Mouse (Mus musculus) kidney, postnatal 0 days (tissue): ENCODE results near the gene Gemin7. TPM values are rescaled to one million over a fixed set of nuclear protein-coding genes. Genes with fewer than 3 reads are reported as not detected.

Experiments
- ATAC-seq: fragments of 200-750 bp; cut with Nextera tagmentation; replicated peaks from 2 replicates; pipeline ENCODE4 v1.8.0; 2017; ENCODE audit warnings: low read depth, moderate number of reproducible peaks, moderate TSS enrichment, moderate library complexity; ENCODE audit not compliant: low FRiP score
- DNase-seq: peaks from one replicate; pipeline ENCODE4 v3.0.0-alpha.2; 2016; ENCODE audit warnings: low spot score
- H3K27ac ChIP-seq: fragments of 300-500 bp; sonication (generic); 2 replicates; pipeline ENCODE4 v1.5.1; 2014; ENCODE audit warnings: mild to moderate bottlenecking
- H3K27me3 ChIP-seq: fragments of 300-500 bp; sonication (generic); 2 replicates; pipeline ENCODE4 v1.6.1; 2014; ENCODE audit warnings: low read length, mixed read lengths; ENCODE audit not compliant: insufficient read depth
- H3K36me3 ChIP-seq: fragments of 300-500 bp; sonication (generic); 2 replicates; pipeline ENCODE4 v1.6.1; 2014; ENCODE audit warnings: low read length, mixed read lengths; ENCODE audit not compliant: insufficient read depth
- H3K4me1 ChIP-seq: fragments of 300-500 bp; sonication (generic); replicated peaks from 2 replicates; pipeline ENCODE4 v1.6.1; 2014; ENCODE audit warnings: antibody characterized with exemption, low read length, mixed read lengths; ENCODE audit not compliant: insufficient read depth
- H3K4me2 ChIP-seq: fragments of 300-500 bp; sonication (generic); 2 replicates; pipeline ENCODE4 v1.6.1; 2014; ENCODE audit warnings: mild to moderate bottlenecking, low read length, moderate library complexity, mixed read lengths
- H3K4me3 ChIP-seq: fragments of 300-500 bp; sonication (generic); replicated peaks from 2 replicates; pipeline ENCODE4 v1.5.1; 2014; ENCODE audit warnings: low read depth, low read length
- H3K9ac ChIP-seq: fragments of 300-500 bp; sonication (generic); 2 replicates; pipeline ENCODE4 v1.6.1; 2014; ENCODE audit warnings: low read depth, low read length
- H3K9me3 ChIP-seq: fragments of 300-500 bp; sonication (generic); replicated peaks from 2 replicates; pipeline ENCODE4 v1.6.1; 2016; ENCODE audit warnings: low read length, inconsistent platforms, mixed read lengths
- CTCF ChIP-seq: IDR thresholded peaks from 2 replicates; pipeline ENCODE4 v1.5.1; 2016; ENCODE audit warnings: antibody characterized with exemption, low read depth, mild to moderate bottlenecking, moderate library complexity
- WGBS: fragments of 180-500 bp; shearing (Covaris S2); extraction: QIAGEN DNeasy Blood & Tissue Kit; methylation state at CpG from one replicate; pipeline ENCODE4 v1.1.7; 2014; 5-methylcytosine and 5-hydroxymethylcytosine counted together
- polyA plus RNA-seq: library from polyadenylated mRNA; unstranded; fragments of >200 nt; fragmentation: Nextera tagmentation; extraction: Ambion mirVana; gene quantifications from 2 replicates; pipeline ENCODE4 v1.2.1, GENCODE M21; 2015

Gene Gemin7
- polyA plus RNA-seq, 1 experiment from 2014 or later = 167 TPM

DNA sequence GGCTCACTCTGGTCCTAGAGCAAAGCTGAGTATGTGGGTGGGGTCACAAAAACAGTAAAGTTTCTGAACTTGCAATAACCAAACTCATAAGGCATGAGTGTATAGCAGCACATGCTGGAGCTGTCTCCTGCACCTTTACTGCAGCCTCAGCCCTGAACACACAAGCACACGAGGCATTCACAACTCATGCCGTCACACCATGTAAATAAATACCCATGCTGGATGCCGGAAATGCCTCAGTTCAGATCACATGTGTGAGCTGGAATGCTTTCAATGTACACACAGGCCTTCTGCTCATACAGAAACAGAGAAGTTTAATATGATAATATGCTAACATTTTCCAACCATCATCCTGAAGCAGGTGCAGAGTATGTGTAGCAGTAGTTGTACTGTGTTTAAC, 31.4 kb downstream of the Gemin7 start:
- Histone ChIP-seq H3K4me2 (no peak overlapping the region), H3K27me3 (no peaks in the 10 kb centered on the region), H3K4me3 (no peak overlapping the region), H3K36me3 (no peaks in the 10 kb centered on the region), H3K9ac (no peak overlapping the region), H3K9me3 (no peaks in the 10 kb centered on the region), H3K27ac (no peak overlapping the region), H3K4me1 (peaks cover 7% of the 10 kb centered on the region; the same call in 1 of the 2 replicates)
- DNase-seq (peak; percentile 43), ATAC-seq (0 out of 2 replicates have a peak, but pooled peaks have one; percentile 22)
- 26% methylated on average over 3 of the region's 3 CpGs for WGBS
- TF ChIP-seq CTCF = no peak

GRCm38 (mm10) chr7:19543584-19543983, 33.8 kb downstream of the Gemin7 start:
- peaks cover 7% of the 10 kb centered on the region; the same call in 1 of the 2 replicates for H3K4me1 ChIP-seq
- no peak overlapping the region for H3K4me3 ChIP-seq
- no peaks in the 10 kb centered on the region for H3K27me3 ChIP-seq
- ATAC-seq = no peak
- H3K27ac ChIP-seq = no peak overlapping the region
- no peak overlapping the region for H3K9ac ChIP-seq
- TF ChIP-seq CTCF = peak; percentile 57
- no peak overlapping the region for H3K4me2 ChIP-seq
- WGBS = 47% methylated on average over 6 of the region's 6 CpGs
- DNase-seq = peak; percentile 42
- H3K9me3 ChIP-seq = no peaks in the 10 kb centered on the region
- H3K36me3 ChIP-seq = no peaks in the 10 kb centered on the region

- Histone ChIP-seq H3K4me2 (no peak overlapping the region), H3K4me3 (no peak overlapping the region), H3K27ac (no peak overlapping the region), H3K9me3 (no peaks in the 10 kb centered on the region), H3K4me1 (peaks cover 7% of the 10 kb centered on the region; the same call in 1 of the 2 replicates), H3K9ac (no peak overlapping the region), H3K36me3 (no peaks in the 10 kb centered on the region), H3K27me3 (no peaks in the 10 kb centered on the region)
- TF ChIP-seq CTCF = no peak
- ATAC-seq (no peak), DNase-seq (no peak)
- 56% methylated on average over 8 of the region's 8 CpGs for WGBS
These were observed 35.2 kb downstream of the Gemin7 start for GRCm38 (mm10) chr7:19542155-19542691.

DNA sequence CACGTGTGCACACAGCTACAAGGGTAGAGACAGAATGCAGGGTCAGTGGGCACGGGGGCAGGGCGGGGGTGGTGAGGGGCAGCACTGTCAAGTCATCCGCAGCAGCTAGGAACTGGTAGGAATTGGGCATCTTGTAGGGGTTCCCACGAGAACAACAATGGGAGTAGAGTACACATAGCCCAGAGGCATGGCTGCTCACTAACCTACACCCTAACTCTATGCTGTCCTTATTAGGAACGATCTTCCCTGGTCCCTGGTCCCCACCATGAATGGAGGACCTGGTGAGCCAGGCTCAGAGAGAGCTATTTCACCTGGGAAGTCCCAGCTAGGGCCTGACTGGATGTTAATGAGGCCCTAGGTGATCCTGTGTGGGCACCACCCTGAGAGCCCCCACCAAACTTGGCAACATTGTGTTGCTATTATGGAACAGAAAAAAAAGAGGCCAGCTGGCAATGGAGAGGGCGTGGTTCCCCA, 35.7 kb downstream of the Gemin7 start:
- no peak for ATAC-seq
- WGBS = 56% methylated on average over 7 of the region's 7 CpGs
- TF ChIP-seq CTCF = no peak

DNA sequence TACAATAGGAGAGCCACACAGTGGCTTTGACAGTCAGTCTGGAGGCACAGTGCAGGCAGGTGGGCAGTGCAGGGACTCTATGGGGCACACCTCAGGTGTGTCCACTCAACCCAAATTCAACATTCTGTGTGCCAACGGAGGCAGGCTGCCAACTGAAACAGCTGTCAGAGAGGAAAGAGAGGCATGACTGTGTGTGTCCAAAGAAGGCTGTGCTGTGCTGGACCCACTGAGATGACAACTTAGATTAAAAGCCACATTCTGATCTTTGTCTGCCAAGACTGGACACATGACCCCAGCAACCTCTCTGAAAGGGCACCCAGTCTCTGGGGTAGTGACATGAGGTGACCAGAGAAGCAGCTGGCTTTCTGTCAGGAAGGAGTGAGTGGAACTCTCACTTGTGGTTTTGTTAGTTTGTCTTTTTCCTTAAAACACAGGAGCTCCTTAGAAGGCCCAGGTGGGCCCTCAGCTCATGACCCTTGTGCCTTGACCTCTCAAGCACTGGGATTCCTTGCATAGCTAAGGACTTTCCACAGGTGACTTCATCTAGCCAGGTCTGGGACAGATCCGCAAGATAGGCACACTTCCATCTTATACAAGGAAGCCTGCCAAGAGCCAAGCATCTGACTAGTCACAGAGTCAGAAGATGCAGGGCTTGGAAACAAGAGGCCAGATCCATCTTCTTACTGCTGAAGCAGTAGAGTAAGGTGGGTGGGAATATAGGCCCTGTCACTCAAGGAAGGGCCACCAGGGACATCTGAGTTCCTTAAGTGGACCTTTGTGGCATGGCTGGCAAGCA, 36.4 kb downstream of the Gemin7 start:
- no peak for TF ChIP-seq CTCF
- no peaks in the 10 kb centered on the region for H3K27me3 ChIP-seq
- no peak overlapping the region for H3K4me3 ChIP-seq
- H3K4me2 ChIP-seq = no peak overlapping the region
- DNase-seq (no peak), ATAC-seq (no peak)
- H3K27ac ChIP-seq = no peak overlapping the region
- peaks cover 4% of the 10 kb centered on the region; the same call in 1 of the 2 replicates for H3K4me1 ChIP-seq
- 77% methylated on average over 2 of the region's 2 CpGs for WGBS
- H3K9ac ChIP-seq = 0 out of 2 replicates have a peak overlapping the region, but pooled peaks have one; percentile 31
- H3K36me3 ChIP-seq = no peaks in the 10 kb centered on the region
- no peaks in the 10 kb centered on the region for H3K9me3 ChIP-seq

More for the DNA sequence above, 35.7 kb downstream of the Gemin7 start:
- Histone ChIP-seq H3K27ac (no peak overlapping the region), H3K27me3 (no peaks in the 10 kb centered on the region), H3K4me3 (no peak overlapping the region), H3K9ac (no peak overlapping the region), H3K9me3 (no peaks in the 10 kb centered on the region), H3K4me1 (peaks cover 7% of the 10 kb centered on the region; the same call in 1 of the 2 replicates), H3K36me3 (no peaks in the 10 kb centered on the region), H3K4me2 (no peak overlapping the region)
- no peak for DNase-seq

DNA sequence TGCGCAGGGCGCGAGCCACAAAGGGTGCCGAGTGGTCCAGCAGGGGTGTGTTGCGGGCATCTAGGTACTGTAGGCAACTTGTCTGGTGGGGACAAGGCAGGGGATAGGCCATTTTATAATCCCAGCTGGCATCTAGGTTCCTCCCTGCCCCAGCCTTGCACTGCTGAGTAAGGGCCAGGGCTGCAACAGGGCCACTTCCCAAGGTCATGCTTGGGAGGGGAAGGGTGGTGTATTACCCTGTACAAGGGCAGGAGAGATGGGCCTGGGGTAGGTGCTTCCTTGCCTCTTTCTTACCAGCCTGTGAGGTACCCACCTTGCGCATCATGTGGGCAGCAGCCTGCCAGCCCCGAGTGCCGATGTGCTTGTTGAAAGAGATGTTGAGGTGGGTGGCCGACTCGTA, 42.7 kb downstream of the Gemin7 start:
- H3K9ac ChIP-seq = no peak overlapping the region
- no peaks in the 10 kb centered on the region for H3K9me3 ChIP-seq
- DNase-seq (no peak), ATAC-seq (no peak)
- no peak overlapping the region for H3K4me3 ChIP-seq
- no peak for TF ChIP-seq CTCF
- no peaks in the 10 kb centered on the region for H3K27me3 ChIP-seq
- WGBS = 95% methylated on average over 10 of the region's 10 CpGs
- no peak overlapping the region for H3K27ac ChIP-seq
- H3K4me2 ChIP-seq = no peak overlapping the region
- H3K4me1 ChIP-seq = no peaks in the 10 kb centered on the region
- peaks cover 44% of the 10 kb centered on the region for H3K36me3 ChIP-seq
